Mouse (Mus musculus): Measurements from ENCODE around the gene Fn3k. TPM values are rescaled to one million over a fixed set of nuclear protein-coding genes. Genes with fewer than 3 reads are reported as not detected.

The Fn3k gene
- 10 to 100 TPM; 44.9 to 49.3 TPM for total RNA-seq (2021)
- long read RNA-seq, transcript Fn3k-201 (6 exons, 1,047 nt) = major isoform, 12 of 17 reads
- long read RNA-seq, partial matches to known transcripts = 2 of 17 reads
- long read RNA-seq, other reads (novel, unspliced or antisense) = 3 of 17 reads

DNA sequence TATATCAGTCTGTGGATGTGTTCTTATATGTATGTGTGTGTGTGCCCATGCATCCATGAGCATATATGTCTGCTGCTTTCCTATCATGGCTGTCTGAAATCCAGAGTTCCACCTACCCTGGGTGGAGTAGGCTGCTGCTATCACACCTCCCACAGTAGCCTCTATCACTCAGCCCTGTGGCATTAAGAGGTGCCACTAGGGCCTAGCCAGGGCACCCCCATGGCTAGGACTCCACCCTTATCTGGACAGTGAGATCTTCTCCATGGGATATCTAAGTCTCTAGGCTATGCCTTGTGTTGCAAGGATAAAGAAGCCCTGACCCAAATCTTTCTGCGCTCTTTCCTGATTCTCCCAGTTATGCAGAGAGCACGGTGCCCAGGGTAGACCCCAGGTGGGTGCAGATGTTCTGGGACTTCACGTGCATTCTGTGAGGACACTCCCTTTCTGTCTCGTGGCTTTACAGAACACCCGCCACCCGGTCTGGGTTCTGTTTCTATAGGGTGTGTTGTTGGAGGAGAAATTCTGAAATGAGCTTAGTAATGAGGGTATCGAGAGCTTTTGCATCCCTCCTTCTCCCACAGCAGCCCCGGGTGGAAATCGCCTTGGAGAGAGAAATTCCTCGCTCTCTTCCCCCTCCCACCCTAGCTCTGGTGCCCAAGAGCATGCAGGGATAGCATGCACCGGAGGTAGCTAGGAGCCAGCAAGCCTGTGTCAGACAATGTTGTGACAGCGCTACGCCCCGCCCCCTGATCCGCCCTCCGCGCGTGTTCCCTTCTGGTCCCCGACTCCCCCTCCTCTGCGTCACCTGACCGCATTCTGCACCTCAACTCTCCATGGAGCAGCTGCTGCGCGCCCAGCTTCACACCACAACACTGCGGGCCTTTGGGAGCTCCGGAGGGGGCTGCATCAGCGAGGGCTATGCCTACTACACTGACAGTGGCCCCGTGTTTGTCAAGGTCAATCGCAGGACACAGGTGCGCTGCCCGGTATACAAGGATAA lies at the start of gene Fn3k:
Gene Fn3k (plus strand): TSS at position 758 of the 1,000 bp plus-strand sequence.
- peak; percentile 95 to 98 for DNase-seq (ENCODE audit: low spot score in 2 of 2)

- peak; percentile 94 to 97 for DNase-seq (ENCODE audit: low spot score in 2 of 2)
Measured at GRCm38 (mm10) chr11:121387750-121388553, 46.8 kb upstream of the Fn3k start, which contains the start of gene Rab40b. Gene Rab40b, minus strand, starts transcription at chr11:121388251.

- DNase-seq (ENCODE audit: low spot score in 2 of 2) = no peak
Measured at GRCm38 (mm10) chr11:121388554-121388945, 46.2 kb upstream of the Fn3k start.

DNA sequence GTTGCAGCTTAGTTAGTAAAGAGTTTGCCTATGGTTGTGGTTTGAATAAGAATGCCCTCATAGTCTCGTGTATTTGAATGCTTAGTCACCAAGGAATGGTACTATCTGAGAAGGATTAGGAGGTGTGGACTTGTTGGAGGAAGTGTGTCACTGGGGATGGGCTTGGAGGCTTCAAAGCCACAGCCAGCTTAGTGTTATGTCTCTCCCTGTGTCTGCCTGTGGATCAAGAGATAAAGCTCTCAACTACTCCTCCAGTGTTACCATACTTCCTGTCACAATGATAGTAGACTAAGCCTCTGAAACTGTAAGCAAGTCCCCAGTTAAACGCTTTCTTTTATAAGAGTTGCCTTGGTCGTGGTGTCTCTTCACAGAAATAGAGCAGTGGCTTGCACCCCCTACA lies 43.9 kb upstream of the Fn3k start:
- DNase-seq (ENCODE audit: low spot score in 2 of 2) = no peak

GRCm38 (mm10) chr11:121392405-121392804 lies 42.3 kb upstream of the Fn3k start:
- no peak for DNase-seq (ENCODE audit: low spot score in 2 of 2)

- peak in 1 of 2 experiments; percentile 67 for DNase-seq (ENCODE audit: low spot score in 2 of 2)
Measured at GRCm38 (mm10) chr11:121407366-121408155, 27.2 kb upstream of the Fn3k start.

DNA sequence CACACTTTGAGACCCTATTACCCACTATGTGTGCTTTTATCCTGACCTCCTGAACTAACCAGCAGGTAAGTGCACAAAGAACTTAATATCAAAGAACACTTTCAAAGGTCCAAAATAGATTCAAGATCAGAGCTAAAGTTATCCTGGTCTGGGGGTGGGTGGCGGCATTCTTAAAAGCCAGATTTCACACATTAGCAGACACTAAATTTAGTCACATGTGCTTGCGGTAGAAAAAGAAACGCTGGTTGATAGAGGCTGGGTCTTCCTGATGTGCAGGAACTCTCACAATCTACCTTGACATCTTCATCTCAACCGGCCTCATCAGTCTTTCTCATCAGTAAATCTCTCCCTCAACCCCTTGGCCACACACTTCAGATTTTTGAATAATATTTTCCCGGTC lies 20.0 kb upstream of the Fn3k start:
- no peak for DNase-seq (ENCODE audit: low spot score in 2 of 2)

DNA sequence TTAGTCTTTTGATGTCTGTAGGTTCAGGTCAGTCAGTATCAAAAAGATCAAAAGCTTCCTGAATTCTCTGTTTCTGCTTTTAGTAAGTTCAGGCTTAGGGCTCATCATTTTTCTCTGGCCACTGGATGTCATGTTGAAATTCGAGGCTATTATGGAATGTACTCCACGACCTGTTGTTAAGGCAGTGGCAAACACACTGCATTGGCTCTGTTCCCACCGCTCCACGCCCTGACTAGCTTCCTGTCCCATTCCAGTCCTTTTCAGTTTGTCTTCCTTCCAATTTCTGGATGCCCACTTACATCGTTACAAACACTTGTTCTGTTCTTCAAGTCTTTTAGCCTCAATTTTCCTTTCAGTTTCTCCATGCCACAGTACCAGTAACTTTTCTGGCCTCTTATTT lies 19.4 kb upstream of the Fn3k start:
- no peak for DNase-seq (ENCODE audit: low spot score in 2 of 2)

- DNase-seq (ENCODE audit: low spot score in 2 of 2) = no peak
Measured at GRCm38 (mm10) chr11:121417971-121418370, 16.7 kb upstream of the Fn3k start.

- no peak for DNase-seq (ENCODE audit: low spot score in 2 of 2)
Measured at GRCm38 (mm10) chr11:121418932-121419331, 15.8 kb upstream of the Fn3k start.

DNA sequence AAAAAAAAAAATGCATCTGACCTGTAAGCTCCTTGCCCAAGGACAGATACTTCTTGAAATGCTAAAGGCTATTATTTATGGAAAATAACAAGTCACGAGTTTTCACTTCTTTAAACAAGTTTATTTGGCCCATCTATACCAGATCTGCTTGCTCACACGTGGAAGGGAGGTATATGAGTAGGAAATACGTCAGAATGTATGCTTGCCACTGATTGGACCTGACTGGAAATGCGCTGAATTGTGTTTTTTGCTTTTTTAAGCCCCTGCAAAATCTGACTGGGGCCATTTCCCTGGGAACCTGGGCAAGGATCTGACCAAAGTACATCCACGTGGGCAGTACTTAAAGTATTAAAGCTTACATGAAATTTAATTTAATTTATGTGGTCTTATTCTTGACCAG lies 14.3 kb upstream of the Fn3k start:
- DNase-seq (ENCODE audit: low spot score in 2 of 2) = no peak

- peak; percentile 98 to 100 for DNase-seq (ENCODE audit: low spot score in 2 of 2)
Measured at GRCm38 (mm10) chr11:121420830-121421552, 13.7 kb upstream of the Fn3k start, which contains the start of gene Fn3krp. Gene Fn3krp, plus strand, starts transcription at chr11:121421401.

- no peak for DNase-seq (ENCODE audit: low spot score in 2 of 2)
Measured at GRCm38 (mm10) chr11:121421553-121422173, 13.1 kb upstream of the Fn3k start.

DNA sequence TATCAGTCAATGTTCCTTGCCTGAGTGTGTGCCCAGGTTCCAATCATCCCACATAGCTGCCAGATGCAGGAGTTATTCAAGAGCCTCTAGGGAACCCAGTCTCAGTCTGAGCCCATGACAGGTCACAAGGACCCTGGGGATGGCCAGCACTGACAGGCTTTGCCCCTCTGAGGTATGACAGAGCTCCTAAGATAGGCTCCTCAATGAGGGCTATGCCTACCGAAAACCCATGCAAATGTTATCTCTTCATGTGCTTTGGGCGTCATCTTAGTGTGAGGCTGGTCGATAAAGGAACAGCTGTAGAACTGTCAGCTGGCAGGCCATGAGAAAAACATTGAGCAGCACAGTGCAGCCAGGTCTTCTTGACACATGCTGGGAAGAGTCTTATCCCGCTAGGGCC lies 1.3 kb upstream of the Fn3k start:
- no peak for DNase-seq (ENCODE audit: low spot score in 2 of 2)

DNA sequence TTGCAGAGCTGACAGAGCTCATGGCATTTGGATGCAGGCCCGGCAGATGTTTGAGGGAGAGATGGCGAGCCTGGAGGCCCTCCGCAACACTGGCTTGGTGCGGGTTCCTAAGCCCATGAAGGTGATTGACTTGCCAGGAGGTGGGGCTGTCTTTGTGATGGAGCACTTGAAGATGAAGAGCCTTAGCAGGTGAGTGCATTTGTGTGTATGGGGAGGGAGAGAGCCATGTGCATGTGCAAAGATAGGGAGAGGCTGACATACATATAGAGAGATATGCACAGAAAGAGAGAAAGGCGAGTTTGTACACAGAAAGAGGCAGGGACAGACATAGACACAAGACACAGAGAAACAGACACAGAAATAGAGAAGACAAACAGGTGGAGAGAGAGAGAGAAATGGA lies 2.5 kb downstream of the Fn3k start:
- no peak for DNase-seq (ENCODE audit: low spot score in 2 of 2)

DNA sequence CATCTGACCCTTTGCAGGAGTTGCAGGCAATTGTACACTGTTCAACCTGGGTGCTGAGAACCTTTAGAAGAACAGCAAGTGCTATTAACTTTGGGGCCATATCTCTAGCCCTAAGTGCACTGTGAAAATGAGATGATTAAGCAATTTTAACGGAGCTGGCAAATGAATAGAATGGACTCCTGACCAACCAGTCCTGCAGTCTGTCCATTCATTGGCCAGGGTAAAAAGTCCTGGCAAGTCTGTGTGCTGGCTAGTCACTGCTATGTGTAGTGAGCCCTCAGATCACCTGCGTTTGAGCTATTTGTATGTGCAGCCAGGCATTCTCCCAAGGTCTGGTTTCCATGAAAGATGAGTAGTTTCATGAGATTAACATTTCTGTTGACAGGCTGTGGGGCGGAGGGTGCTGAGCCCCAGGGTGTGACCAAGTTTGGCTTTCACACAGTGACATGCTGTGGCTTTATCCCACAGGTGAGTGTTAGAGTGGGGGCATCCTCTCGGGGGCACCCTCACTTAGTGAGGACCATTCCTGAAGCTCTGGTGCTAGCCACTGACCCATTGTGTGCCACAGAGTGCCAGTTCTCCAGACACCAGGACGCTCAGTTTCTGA lies 5.1 kb downstream of the Fn3k start:
- DNase-seq (ENCODE audit: low spot score in 2 of 2) = no peak

DNA sequence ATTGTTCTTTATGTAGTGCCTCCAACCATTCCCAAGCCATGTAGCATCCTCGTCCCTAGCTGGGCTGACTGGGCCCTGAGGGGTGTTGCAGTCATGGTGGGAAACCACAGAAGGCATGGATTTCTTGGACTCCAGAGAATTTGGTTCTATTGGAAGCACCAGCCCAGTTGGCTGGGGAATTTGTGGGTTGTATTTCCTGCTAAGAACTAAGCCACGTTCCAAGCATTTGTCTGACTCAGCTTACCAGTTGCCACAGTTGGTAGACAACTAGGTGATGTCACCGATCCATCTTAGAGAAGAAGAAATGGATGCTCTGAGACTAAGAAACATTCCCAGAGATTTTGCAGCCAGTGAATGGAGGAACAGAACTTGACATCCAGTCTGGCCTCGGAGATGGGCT lies 6.9 kb downstream of the Fn3k start:
- DNase-seq (ENCODE audit: low spot score in 2 of 2) = no peak

DNA sequence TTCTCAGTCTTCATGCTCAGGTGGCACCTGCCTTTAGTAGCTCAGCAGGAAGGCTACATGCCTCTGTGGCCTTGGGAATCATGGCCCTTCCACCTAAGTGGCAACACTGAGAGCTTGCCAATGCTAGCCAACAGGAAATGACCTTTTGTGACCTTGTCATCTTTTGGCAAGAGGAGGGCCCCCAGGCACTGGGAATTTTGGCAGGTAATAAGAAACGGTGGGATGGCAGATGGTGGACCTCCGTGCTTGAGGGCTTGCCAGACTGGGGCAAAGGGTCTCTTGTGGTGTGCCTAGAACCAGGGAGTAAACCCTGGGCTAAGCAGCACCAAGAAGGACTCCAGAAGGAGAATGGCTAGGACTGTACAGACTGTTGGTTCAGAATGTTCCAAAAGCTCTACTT lies 7.4 kb downstream of the Fn3k start:
- no peak for DNase-seq (ENCODE audit: low spot score in 2 of 2)

- no peak for DNase-seq (ENCODE audit: low spot score in 2 of 2)
Measured at GRCm38 (mm10) chr11:121451216-121451726, 16.6 kb downstream of the Fn3k start.
